Mouse (Mus musculus) urinary bladder, adult 18-20 months (tissue): ENCODE measurements around the gene Ackr2.

Experiments used
- DNase-seq, 2 experiments: peaks; one replicate each; pipeline ENCODE4 v3.0.0; 2022; ENCODE audit warnings: low spot score in 2 of 2, mixed read lengths in 2 of 2

Gene Ackr2

DNA sequence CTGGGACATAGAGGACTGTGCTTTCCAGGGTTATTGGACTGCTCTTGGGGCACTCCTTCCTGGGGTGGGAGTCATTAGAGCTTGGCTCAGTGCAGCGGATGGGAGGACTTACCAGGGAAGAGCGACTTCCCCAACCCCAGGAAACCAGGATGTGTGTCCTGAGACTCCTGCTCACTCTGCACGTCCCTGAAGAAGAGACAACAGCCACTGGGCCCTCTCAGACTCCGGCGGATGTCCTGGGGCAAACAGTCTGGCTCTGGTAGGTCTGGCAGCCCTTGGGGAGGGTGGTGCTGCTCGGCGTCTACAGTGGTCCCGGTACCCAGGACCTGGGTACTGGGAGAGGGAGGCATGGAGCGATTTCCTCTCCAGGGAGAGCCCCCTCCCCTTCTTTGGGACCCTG is at the start of gene Ackr2:
Ackr2 (plus strand) TSS at position 111 of the 400 bp plus-strand sequence.
- DNase-seq: no peak

DNA sequence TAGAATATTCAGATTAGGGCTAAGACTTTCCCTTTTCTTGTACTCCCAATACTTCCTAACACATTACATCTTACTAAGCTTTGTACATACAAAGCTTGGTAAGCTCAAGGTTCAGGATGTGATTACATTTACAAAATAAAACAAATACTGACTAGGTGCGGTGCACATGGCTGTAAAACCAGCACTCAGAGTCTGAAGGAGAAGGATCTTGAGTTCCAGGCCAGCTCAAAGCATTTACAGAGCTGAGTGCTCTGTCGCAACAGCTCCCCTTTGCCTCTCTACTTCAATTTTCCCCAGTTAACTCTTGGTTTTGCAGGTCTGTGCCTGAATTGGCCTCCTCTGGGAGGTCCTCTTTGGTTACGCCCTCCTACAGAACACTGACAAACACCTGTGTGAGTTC is 43.9 kb upstream of the Ackr2 start:
- DNase-seq: no peak

DNA sequence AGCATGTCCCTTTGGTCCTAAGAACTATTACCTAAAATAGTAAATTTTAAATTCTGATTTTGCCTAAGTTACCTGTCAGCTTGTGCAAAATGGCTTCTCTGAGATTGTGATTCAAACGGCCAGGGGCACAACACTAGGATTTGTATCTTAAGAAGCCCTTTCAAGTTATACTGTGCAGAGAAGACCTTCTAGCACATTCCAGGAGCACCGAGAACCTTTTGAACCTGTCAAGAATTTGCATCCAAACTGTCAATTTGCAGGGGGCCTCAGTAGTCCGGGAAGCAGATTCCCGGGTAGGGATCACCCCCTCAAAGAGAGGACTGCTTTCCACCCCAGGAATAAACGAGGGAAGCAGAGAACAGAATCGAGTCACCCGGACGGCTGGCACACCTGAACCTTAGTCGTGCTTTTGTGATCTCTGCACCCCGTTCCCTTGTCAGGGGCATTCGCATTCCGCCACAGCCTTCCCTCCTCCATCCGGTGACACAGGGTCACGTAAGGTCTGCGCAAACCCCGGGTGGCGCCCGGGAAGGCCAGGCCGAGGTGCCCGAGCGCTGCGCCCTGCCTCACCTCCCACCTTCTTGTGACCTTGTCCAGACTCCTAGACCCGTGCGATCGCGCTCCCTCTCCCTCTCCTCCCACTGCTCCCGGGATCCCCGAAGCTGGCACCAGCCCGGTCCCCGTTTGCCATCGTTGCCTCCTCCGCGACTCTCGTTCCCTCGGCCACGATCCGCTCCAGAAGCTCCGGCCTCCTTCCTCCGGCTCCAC is 41.3 kb upstream of the Ackr2 start:
- no peak for DNase-seq

DNA sequence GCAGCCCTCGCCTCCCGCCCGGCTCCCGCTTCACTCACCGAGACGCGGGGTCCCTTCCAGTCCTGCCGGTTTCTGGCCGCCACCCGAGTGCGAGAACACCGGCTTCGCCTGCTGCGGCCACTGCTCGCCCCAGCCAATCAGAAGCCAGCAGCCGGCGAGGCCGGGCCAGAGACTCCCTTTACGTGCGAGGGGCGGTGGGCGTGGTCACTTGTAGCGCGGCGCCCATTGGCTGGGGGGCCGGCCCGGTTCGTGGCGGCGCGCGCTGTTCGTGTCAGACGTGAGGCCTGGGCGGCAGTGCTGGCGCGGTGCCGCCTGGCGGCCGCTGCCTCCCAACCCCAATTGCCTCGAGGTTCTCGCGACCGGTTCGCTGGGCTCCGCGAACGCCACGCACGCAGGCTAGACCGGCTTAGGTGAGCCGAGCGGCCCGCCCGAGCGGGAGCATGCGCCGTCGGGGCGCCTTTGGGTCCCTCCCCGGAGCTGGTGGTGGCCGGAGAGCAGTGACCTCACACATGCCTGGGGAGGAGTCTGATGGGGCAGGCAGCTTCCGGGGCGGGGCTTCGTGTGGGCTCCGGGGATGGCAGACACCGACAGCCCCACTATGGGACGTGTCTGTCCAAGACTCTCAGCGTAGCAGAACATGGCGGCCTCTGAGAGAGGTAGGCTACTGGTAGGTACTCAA is 40.5 kb upstream of the Ackr2 start:
- peak; percentile 97 for DNase-seq

DNA sequence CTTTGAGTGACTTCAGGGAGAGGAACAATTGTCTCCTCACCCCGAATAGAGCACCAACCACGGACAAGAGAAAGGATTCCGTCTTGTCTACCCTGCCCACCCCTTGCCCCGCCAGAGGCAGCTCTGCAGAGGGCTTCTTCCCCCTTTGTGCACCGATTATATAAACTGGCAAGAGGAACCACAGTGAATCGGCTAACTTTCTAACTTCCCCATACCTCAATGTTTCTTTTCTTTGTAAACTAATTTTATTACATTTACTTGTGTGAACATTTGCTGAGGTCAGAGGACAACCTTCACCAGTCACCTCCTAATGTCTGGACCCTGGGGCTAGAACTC is 40.0 kb upstream of the Ackr2 start, which contains the start of gene Higd1a:
Higd1a (minus strand) TSS at position 210 of the 336 bp plus-strand sequence.
- no peak for DNase-seq

DNA sequence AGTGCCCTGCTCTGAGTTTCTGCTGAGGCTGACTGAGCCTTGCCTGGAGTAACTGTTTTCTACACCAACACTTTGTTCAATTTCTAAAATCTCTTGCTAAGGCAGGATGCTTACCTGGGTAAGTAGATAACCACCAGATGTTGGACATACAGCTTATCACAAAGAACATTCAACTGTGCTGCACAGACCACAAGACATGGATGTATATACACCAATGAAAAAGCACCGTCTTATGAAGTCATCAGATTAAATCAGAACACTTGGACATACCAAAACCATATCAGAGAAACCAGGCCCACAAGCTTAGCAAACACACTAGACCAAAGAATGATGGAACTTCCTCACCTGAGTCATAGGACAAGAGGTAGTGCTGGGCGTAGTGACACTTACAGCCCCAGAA is 38.8 kb upstream of the Ackr2 start:
- no peak for DNase-seq

DNA sequence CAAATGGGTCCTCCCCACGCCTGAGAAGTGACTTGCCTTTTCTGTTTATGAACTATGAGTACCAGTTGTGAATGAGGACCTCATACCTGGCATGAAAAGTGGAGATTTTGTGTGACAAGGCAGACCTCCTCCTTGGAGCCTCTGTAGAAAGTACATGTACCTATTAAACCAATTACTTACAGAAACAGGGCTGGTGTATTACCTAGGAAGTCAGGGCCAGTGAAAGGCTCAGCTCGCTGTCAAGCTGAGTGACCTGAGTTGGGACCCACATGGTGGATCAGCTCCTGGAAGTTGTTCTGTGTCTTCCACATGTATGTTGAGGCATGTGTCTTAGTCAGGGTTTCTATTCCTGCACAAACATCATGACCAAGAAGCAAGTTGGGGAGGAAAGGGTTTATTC is 37.2 kb upstream of the Ackr2 start:
- no peak for DNase-seq

DNA sequence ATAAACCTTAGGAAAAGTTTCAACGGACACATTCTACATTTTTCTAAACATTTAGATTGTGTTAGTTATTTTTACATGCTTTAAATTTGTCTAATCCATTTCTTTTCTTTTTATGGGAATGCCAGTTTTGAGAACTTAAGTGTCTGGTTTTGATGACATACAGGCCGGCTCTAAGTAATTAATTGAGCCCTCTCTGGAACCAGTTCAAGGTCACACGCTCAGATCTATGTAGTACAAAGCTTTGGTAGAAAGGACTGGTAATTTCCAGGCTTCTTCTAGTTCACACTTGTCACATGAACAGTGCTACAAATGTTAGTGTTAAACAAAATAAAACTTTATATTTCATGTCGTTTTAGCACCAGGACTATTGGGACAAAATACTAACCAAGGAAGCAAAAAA is 33.3 kb upstream of the Ackr2 start:
- DNase-seq: no peak

DNA sequence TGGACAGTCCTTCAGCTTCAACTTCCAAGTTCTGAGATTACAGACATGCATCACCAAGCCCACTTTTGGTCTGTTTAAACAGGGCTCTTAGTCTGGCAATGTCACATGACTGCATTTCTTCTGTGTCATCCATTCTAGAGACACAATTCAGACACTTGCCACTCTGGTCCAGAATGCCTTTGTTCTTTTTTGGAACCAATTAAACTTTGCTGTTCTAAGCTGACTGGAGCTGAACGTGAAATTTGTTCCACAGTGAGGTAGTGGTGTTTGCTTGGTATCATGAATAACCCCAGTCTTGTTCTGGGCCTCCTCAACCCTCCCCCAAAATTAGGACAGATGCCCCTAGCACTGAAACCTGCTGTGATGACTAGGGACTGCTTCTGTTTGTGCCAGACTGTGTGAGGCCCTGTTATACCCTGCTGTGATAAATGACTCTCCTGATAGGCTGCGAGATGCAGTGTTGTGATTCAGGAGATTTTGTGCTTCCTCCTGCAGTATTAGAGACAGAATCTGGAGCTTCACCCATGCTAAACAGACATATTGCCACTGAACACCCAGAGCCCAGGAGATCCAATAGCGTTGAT is 32.6 kb upstream of the Ackr2 start:
- DNase-seq: no peak

DNA sequence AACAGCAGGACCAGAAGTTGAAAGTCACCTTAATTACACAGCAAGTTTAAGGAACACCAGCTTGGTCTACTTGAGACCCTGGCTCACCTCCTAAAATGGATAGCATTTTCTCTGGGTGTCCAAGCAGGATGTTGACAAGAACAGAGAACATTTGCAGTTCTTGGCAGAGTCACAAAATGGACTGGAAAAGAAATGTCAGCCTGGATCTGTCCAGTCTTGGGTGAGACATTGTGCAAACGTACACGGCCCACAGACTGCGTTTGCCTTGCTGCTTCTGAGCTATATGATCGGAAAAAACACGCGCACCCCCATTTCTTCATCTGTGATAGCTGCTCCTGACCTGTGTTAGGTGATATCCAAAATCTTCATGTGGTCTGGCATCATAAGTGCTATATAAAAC is 30.5 kb upstream of the Ackr2 start:
- no peak for DNase-seq

DNA sequence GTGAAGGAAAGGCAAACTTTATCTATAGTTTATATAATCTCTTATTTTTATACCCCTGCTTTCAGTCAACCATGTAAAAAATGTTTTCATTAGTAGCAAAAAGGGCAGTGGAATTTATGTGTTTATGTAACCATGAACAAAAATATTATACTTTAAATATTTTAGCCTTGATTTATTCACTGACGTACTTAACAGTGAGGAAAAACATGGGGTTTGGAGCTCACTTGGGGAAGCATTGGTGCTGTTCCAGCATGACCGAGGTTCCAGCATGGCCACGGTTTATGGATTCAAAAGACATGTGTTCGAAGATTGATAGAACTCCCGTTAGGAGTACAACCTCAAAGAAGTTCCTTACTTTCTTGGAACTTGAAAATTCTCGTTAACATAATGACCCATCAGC is 29.9 kb upstream of the Ackr2 start:
- DNase-seq: no peak

DNA sequence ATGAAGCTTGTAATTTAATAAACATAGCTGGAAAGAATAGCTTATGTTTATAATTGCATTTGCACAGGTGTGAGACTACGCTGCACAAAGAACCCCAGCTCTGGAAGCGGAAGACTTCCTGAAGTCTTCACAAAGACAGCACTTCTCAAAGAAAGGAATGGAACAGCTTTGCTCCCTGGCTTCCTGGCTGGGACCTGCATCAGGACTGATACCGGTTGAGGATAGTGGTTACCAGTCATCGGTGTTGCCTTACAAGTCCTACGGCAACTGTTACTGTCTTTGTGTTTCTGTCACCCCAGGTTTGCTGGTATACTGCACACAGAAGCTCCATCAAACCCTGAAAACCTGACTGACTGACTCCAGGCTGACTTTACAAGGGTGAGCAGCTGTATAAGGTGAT is 28.7 kb upstream of the Ackr2 start:
- DNase-seq: no peak

DNA sequence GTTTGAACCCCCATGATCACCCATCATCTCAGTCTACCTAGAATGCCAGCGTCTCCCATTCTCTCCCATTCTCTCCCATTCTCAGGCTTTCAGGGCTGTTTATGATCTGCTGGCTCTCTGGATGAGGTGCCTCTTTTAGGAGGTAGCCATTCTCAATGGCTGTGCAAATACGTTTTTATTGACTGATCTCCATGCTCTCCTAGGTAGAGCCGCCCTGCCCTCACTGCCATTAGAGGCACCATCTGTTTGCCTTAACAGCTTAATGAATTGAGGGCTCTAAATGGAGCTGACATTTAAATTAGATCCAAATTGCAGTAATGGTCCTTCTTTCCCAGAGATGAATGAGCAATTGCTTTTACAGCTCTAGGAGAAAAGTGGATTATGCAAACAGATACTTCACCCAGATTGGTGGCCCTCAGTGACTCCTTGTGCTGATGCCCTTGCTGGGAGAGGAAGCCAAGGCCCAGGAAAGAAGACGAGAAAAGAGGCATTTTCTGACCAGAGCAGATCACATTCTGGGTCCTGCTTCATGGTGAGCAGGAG is 28.1 kb upstream of the Ackr2 start:
- no peak for DNase-seq

DNA sequence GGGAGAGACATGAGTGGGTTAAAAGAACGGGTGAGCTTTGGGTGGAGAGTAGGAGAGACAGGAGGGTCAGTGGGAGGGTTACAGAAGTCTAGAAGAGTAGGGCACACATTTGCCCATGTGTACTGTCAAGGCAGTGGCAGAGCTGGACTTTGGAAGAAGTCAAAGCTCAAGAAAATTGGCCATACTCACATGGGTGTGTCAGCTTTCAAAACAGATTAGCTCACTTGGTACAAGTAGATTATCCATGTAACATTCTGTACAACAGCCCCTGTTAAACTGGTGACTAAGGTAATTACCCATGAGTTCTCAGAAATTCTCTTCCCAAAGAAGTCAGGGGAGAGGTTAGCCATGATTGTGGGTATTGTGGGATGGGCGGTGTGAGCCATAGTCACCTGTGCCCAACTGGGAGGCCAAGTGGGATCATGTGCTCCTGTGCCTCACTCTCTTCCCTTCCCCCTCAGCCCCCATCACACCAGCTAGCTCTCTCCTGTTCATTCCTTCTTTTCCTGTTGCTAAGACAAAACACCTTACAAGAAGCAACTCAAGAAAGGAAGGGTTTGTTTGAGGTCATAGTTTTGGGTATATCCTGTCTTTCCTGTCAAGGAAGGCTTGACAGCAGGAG is 26.0 kb upstream of the Ackr2 start:
- DNase-seq: no peak

DNA sequence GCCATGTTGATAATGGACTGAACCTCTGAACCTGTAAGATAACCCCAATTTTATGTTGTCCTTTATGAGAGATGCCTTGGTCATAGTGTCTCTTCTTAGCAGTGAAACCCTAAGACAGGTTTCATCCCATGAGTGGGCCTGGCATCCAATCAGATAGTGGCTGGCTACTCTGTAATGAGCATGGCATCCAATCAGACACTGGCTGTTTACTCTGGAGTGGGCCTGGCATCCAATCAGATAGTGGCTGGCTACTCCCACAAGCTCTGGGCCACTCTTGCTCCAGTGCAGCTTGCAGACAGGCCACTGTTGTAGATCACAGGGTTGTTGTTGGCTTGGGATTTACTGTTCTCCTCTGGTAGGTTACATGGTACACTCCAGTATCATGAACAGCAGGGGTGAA is 24.6 kb upstream of the Ackr2 start:
- no peak for DNase-seq

DNA sequence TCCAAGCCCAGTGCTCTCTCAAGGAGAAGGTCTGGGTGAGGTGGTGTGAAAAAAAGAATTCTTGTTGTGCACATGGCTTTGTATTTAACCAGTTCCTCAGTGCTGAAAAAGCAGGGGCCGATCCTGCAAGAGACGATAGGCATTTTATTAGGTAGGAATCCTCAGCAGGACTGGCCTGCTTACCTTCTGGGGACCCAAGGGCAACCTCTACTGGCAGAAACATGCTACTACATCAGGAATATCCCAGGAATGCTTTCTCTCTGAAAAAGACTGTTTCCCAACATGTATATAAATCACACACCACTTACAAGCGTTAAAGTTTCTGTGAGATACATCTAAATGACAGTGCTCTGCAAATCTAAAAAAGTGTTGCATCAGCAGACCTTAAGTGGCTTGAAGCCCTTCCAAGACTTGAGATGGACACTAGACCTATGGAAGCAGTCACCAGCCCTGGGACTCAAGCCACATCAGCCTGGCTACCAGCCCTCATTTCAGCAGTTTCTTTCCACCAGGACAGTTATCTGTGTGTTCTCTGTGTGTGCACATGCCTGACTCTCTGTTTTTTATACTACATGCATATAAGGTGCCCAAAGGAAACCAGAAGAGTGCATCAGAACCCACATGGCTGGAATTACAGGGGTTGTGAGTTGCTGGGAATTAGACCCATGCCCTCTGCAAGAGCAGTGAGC is 21.0 kb upstream of the Ackr2 start:
- DNase-seq: no peak

DNA sequence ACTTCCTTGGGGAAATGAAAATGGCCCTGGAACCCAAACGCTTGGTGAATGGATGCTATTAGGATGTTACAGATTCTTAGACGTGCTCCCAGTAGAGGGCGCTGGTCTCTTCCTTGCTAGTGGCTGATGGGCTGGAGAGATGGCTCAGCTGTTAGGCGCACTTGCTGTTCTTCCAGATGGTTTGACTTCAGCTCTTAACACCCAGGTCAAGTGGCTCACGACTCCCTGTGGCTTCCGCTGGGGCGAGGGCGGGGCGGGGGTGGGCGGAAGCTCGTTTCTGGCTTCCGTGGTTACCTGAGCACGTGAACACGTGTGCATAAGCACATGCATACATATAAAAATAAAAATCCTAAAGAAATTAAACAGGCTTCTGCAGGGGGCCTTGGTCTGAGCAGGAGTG is 17.3 kb upstream of the Ackr2 start:
- peak in 1 of 2 experiments; percentile 61 for DNase-seq

DNA sequence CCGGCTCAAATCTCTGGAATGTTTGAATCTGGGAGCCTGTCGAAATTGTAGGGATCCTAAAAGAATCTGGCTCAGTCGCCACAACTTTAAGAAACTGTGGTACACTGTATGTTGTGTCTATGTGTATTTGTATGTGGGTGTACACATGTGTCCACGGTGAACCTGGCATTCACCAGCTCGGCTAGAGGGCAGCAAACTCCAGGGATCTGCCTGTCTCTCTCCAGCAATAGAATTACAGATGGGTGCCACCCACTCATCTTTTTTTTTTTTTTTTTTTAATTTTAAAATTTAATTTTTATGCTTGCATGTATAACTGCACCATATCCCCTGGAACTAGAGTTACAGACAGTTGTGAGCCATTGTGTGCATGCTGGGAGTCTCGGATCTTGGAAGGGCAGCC is 16.9 kb upstream of the Ackr2 start:
- no peak for DNase-seq

DNA sequence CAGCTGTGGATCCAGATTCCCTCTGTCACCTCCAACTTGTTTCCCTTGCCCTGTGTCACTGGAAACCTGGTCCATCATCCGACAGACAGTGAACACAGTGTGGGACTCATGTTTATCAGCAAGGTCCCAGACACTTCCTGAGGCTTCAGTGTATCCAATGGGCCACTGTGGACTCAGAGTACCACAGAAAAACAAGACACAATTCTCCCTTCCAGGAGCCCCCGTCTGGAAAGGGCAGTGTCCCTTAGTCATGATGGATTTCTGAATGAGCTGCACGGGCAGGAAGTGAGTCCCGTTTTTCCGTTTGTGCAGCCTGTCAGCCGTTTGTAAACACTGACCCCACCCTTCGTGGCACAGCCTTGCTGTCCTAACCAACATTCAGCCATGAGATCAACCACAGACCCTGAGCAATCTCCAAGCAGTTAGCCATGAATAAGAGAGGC is 16.1 kb upstream of the Ackr2 start:
- no peak for DNase-seq

DNA sequence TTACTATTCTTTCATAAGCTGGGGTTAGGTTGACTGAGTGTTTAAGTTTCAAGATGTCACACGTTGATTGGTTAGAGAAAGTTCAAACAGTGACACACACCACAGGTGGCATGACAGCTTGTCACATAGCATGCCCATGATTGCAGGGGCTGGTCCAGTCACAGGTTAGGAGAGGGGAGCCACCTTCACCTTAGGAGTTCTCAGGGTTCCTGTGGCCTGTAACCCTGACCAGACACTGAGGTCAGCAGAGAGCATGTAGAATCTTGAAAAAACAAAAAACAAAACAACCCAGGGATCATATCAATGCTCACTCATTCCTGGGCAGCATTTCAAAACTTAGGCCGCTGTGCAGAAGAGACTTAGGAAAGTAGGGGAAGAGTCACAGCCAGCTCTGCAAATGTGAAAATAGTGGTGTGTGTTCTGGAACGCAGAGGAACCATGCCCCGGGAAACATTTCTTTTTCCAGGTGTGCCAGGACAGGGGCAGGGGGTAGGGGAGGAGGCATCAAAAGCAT is 8.2 kb upstream of the Ackr2 start:
- no peak for DNase-seq

DNA sequence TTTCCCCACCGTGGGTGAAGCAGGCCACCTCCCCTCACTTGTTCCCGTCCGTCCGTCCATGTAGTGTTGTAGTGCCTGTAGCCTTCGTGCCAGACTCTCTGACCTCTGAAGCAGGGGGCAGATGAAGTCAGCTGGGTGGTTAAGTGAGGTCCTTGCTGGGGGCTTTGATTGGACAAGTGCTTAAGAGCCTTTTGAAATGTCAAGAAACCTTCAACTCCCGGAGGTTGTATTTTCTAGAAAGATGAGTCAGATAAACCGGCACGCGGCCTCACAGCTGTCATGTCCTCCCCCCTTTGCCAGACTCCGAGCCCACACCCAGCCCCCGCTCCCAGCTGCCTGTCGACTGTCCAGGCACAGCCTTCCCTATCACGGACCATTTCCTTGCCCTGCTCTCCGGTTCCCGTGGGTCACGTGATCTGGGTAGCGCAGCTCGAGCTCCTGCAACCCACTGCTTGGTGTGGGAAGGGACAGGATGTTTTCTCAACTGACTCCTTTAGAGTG is 7.7 kb upstream of the Ackr2 start:
- peak; percentile 51 to 80 for DNase-seq
